Mouse (Mus musculus) naive thymus-derived CD4-positive, alpha-beta T cell, adult 5 months (primary cell): ENCODE data around the gene Zfp938. TPM values are rescaled to one million over a fixed set of nuclear protein-coding genes. Genes with fewer than 3 reads are reported as not detected.

ENCODE experiments used
- polyA plus RNA-seq: library from polyadenylated mRNA; unstranded; fragments of 100-300 nt; shearing (Covaris generic); gene quantifications from one replicate; pipeline ENCODE4 v1.2.1, GENCODE M21; 2017

Zfp938 gene
- 5.0 TPM for polyA plus RNA-seq

GRCm38 (mm10) chr10:82240742-82241400 is at the start of gene Zfp938:
Gene Zfp938 (minus strand): TSS chr10:82241280.

Other genes with a start within 250 kb of the Zfp938 start
- 4.5 TPM for gene Zfp873, start 193.2 kb downstream of the Zfp938 start, polyA plus RNA-seq
- 2.3 TPM for gene BC024063, start 157.9 kb downstream of the Zfp938 start, polyA plus RNA-seq
- 4.9 TPM for gene AU041133, start 113.3 kb downstream of the Zfp938 start, polyA plus RNA-seq
- gene 4932415D10Rik, start 75.3 kb upstream of the Zfp938 start, polyA plus RNA-seq: not detected
- 4.9 TPM for gene Gm4924, start 113.0 kb upstream of the Zfp938 start, polyA plus RNA-seq